Mouse (Mus musculus) midbrain, embryonic 10.5 days (tissue): ENCODE measurements at regions not wholly inside any gene's neighbourhood (a gene's known extent, or its start where the extent isn't known, plus 50 kb on each side); places are given as distances from the start of the nearest gene placed in this dataset.

ENCODE experiments used
- DNase-seq: peaks from one replicate; pipeline ENCODE4 v3.0.0-alpha.2; 2017; ENCODE audit warnings: low spot score
- H3K27ac ChIP-seq: fragments of 300-500 bp; sonication (generic); replicated peaks from 2 replicates; pipeline ENCODE4 v1.5.1; 2016; ENCODE audit warnings: mild to moderate bottlenecking
- H3K27me3 ChIP-seq: fragments of 300-500 bp; sonication (generic); 2 replicates; pipeline ENCODE4 v1.6.1; 2016; ENCODE audit warnings: low read depth, mild to moderate bottlenecking; ENCODE audit not compliant: poor library complexity, severe bottlenecking
- H3K36me3 ChIP-seq: fragments of 300-500 bp; sonication (generic); 2 replicates; pipeline ENCODE4 v1.6.1; 2016; ENCODE audit warnings: mild to moderate bottlenecking, moderate library complexity
- H3K4me1 ChIP-seq: fragments of 300-500 bp; sonication (generic); 2 replicates; pipeline ENCODE4 v1.6.1; 2016
- H3K4me3 ChIP-seq: fragments of 300-500 bp; sonication (generic); 2 replicates; pipeline ENCODE4 v1.5.1; 2016; ENCODE audit warnings: mild to moderate bottlenecking, moderate library complexity
- H3K9me3 ChIP-seq: fragments of 300-500 bp; sonication (generic); replicated peaks from 2 replicates; pipeline ENCODE4 v1.6.1; 2016; ENCODE audit warnings: mild to moderate bottlenecking
- WGBS: fragments of 180-500 bp; shearing (Covaris S2); methylation state at CpG from one replicate; pipeline ENCODE4 v1.1.7; 2016; 5-methylcytosine and 5-hydroxymethylcytosine counted together

- H3K36me3 ChIP-seq = no peaks in the 10 kb centered on the region
- DNase-seq = no peak
- H3K27me3 ChIP-seq = no peaks in the 10 kb centered on the region
- no peak overlapping the region for H3K4me3 ChIP-seq
- H3K9me3 ChIP-seq = no peaks in the 10 kb centered on the region
- no peak overlapping the region for H3K27ac ChIP-seq
- H3K4me1 ChIP-seq = no peaks in the 10 kb centered on the region
- WGBS = 87% methylated on average over 2 of the region's 2 CpGs
These were observed 65.4 kb upstream of the Smlr1 start for GRCm38 (mm10) chr10:25601471-25601870.

DNA sequence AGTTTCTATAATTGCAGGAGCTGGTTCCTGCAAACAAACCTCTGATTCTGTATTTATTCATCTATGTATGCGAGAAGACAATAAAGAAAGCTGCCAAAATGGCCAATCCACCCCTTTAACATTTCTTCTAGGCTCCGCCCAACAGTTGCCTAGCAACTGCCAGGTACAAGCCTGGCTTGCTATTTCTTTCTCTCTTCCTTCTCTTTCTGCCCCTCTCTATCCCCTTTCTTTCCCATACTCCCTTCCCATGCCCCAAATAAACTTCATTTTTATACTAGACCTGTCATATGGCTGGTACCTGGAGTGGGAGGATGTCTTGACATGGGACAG lies 53.2 kb upstream of the Smlr1 start:
- no peaks in the 10 kb centered on the region for H3K4me1 ChIP-seq
- no peak for DNase-seq
- no peaks in the 10 kb centered on the region for H3K27me3 ChIP-seq
- no peaks in the 10 kb centered on the region for H3K9me3 ChIP-seq
- 94% methylated on average over 2 of the region's 2 CpGs for WGBS
- H3K27ac ChIP-seq = no peak overlapping the region
- H3K4me3 ChIP-seq = no peak overlapping the region
- H3K36me3 ChIP-seq = no peaks in the 10 kb centered on the region

DNA sequence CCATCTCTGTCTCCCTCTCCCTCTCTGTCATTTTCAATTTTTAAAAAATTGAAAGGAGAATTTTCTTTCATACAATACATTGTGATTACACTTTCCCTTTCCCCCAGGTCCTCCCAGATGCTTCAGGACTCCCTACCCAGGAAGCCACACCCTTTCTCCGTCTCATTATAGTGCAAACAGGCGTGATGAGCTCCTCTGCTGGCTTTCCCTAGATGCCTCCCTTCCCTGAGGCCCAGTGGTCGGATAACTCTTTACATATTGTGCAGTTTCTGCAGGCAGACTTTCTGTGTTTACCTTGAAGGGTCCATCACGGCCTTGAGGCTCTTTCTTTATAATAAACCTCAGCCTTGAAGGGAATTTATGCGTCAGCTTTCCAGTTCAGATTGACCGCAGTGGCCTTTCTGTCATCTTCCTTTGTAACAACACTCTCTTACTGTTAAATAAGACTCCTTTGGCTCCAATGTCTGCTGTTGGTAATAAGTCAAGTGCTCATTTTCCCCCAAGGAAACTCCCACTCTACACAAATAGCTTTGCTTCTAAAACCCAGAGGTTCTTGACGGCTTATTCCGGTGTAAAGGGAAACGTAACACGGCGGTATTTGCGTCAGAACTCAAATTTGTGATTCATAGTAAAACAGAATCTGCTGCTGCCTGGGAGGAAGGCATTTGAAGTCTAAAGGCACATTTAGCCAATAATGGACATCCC lies 52.7 kb upstream of the Smlr1 start:
- Histone ChIP-seq H3K4me1 (no peaks in the 10 kb centered on the region), H3K4me3 (no peak overlapping the region), H3K9me3 (no peaks in the 10 kb centered on the region), H3K27ac (no peak overlapping the region), H3K36me3 (no peaks in the 10 kb centered on the region), H3K27me3 (no peaks in the 10 kb centered on the region)
- 85% methylated on average over 12 of the region's 12 CpGs for WGBS
- DNase-seq = no peak
